Mouse (Mus musculus) megakaryocyte-erythroid progenitor cell, adult 5-6 weeks (primary cell): ENCODE measurements around the gene Fam161b. TPM values are rescaled to one million over a fixed set of nuclear protein-coding genes. Genes with fewer than 3 reads are reported as not detected.

Experiments used
- total RNA-seq, 2 experiments: library from RNA; stranded (forward) in 1 of 2; stranded (reverse) in 1 of 2; fragments of 200-1000, 215-1000 nt in 1 of 2; fragments of >200 nt in 1 of 2; fragmentation: Nextera tagmentation in 1 of 2; gene quantifications; 2 replicates each; pipeline ENCODE4 v1.2.3; 2014 to 2017

Fam161b gene
- total RNA-seq, 2 experiments from 2014 or later: 3.9 to 7.8 TPM

Other genes with a start within 250 kb of the Fam161b start
- gene Dnal1, start 247.5 kb downstream of the Fam161b start, total RNA-seq (2014; fragmentation: Nextera tagmentation): 0.26 and 3.9 TPM in 2 replicates
- 1.4 and 2.3 TPM in 2 replicates for gene Dnal1, start 247.5 kb downstream of the Fam161b start, total RNA-seq (2017)
- gene Pnma1, start 213.3 kb downstream of the Fam161b start, total RNA-seq (2014; fragmentation: Nextera tagmentation): not detected in 2 replicates
- gene Pnma1, start 213.3 kb downstream of the Fam161b start, total RNA-seq (2017): 1.2 TPM in 1 of 2 replicates, not detected in the other
- gene Elmsan1, start 143.0 kb downstream of the Fam161b start, total RNA-seq (2014; fragmentation: Nextera tagmentation): 29.6 and 42.1 TPM in 2 replicates
- gene Elmsan1, start 143.0 kb downstream of the Fam161b start, total RNA-seq (2017): 12.9 and 13.2 TPM in 2 replicates
- gene Ptgr2, start 76.6 kb downstream of the Fam161b start, total RNA-seq (2014; fragmentation: Nextera tagmentation): 35.1 and 43.9 TPM in 2 replicates
- 72.3 and 96.3 TPM in 2 replicates for gene Ptgr2, start 76.6 kb downstream of the Fam161b start, total RNA-seq (2017)
- 73.5 and 91.4 TPM in 2 replicates for gene Zfp410, start 45.0 kb downstream of the Fam161b start, total RNA-seq (2014; fragmentation: Nextera tagmentation)
- 61.7 and 63.0 TPM in 2 replicates for gene Zfp410, start 45.0 kb downstream of the Fam161b start, total RNA-seq (2017)
- 24.5 and 55.2 TPM in 2 replicates for gene Coq6, start 176 bp downstream of the Fam161b start, total RNA-seq (2014; fragmentation: Nextera tagmentation)
- 24.3 and 40.0 TPM in 2 replicates for gene Coq6, start 176 bp downstream of the Fam161b start, total RNA-seq (2017)
- 11.8 and 13.6 TPM in 2 replicates for gene Entpd5, start 47.2 kb upstream of the Fam161b start, total RNA-seq (2014; fragmentation: Nextera tagmentation)
- gene Entpd5, start 47.2 kb upstream of the Fam161b start, total RNA-seq (2017): 14.5 and 26.4 TPM in 2 replicates
- gene Bbof1, start 47.2 kb upstream of the Fam161b start, total RNA-seq (2014; fragmentation: Nextera tagmentation): 1.1 and 2.0 TPM in 2 replicates
- gene Bbof1, start 47.2 kb upstream of the Fam161b start, total RNA-seq (2017): 4.5 and 7.6 TPM in 2 replicates
- gene Rnf113a2, start 55.4 kb upstream of the Fam161b start, total RNA-seq (2014; fragmentation: Nextera tagmentation): 24.5 and 30.2 TPM in 2 replicates
- gene Rnf113a2, start 55.4 kb upstream of the Fam161b start, total RNA-seq (2017): 34.9 and 35.0 TPM in 2 replicates
- 7.5 and 11.2 TPM in 2 replicates for gene Aldh6a1, start 89.2 kb upstream of the Fam161b start, total RNA-seq (2014; fragmentation: Nextera tagmentation)
- 7.0 and 11.3 TPM in 2 replicates for gene Aldh6a1, start 89.2 kb upstream of the Fam161b start, total RNA-seq (2017)
- gene Lin52, start 89.6 kb upstream of the Fam161b start, total RNA-seq (2014; fragmentation: Nextera tagmentation): 17.0 and 20.2 TPM in 2 replicates
- 12.6 and 16.5 TPM in 2 replicates for gene Lin52, start 89.6 kb upstream of the Fam161b start, total RNA-seq (2017)
- gene Vsx2, start 207.9 kb upstream of the Fam161b start, total RNA-seq (2014; fragmentation: Nextera tagmentation): not detected in 2 replicates
- gene Vsx2, start 207.9 kb upstream of the Fam161b start, total RNA-seq (2017): not detected in 2 replicates